Mouse (Mus musculus) forebrain, embryonic 13.5 days (tissue): ENCODE data around the gene 1810037I17Rik. TPM values are rescaled to one million over a fixed set of nuclear protein-coding genes. Genes with fewer than 3 reads are reported as not detected.

Experiments used
- ATAC-seq: fragments of 200-750 bp; cut with Nextera tagmentation; 2 replicates; pipeline ENCODE4 v1.8.0; 2017
- H3K27ac ChIP-seq: fragments of 300-500 bp; sonication (generic); 2 replicates; pipeline ENCODE4 v1.5.1; 2015; ENCODE audit warnings: inconsistent platforms, mild to moderate bottlenecking, moderate library complexity
- H3K27me3 ChIP-seq: fragments of 300-500 bp; sonication (generic); 2 replicates; pipeline ENCODE4 v1.6.1; 2015; ENCODE audit warnings: mild to moderate bottlenecking, inconsistent platforms
- H3K36me3 ChIP-seq: fragments of 300-500 bp; sonication (generic); 2 replicates; pipeline ENCODE4 v1.6.1; 2015; ENCODE audit warnings: mild to moderate bottlenecking, inconsistent platforms; ENCODE audit not compliant: poor library complexity, severe bottlenecking
- H3K4me1 ChIP-seq: fragments of 300-500 bp; sonication (generic); 2 replicates; pipeline ENCODE4 v1.6.1; 2015; ENCODE audit warnings: inconsistent platforms
- H3K4me2 ChIP-seq: fragments of 300-500 bp; sonication (generic); 2 replicates; pipeline ENCODE4 v1.6.1; 2015; ENCODE audit warnings: inconsistent platforms, mild to moderate bottlenecking, moderate library complexity
- H3K4me3 ChIP-seq: fragments of 300-500 bp; sonication (generic); 2 replicates; pipeline ENCODE4 v1.5.1; 2015; ENCODE audit warnings: mild to moderate bottlenecking, inconsistent platforms
- H3K9ac ChIP-seq: fragments of 300-500 bp; sonication (generic); 2 replicates; pipeline ENCODE4 v1.6.1; 2015; ENCODE audit warnings: mild to moderate bottlenecking, inconsistent platforms
- H3K9me3 ChIP-seq: fragments of 300-500 bp; sonication (generic); replicated peaks from 2 replicates; pipeline ENCODE4 v1.6.1; 2016; ENCODE audit warnings: inconsistent platforms
- WGBS: fragments of 180-500 bp; shearing (Covaris S2); methylation state at CpG from one replicate; pipeline ENCODE4 v1.1.7; 2015; 5-methylcytosine and 5-hydroxymethylcytosine counted together
- polyA plus RNA-seq: library from polyadenylated mRNA; unstranded; fragments of >200 nt; fragmentation: Nextera tagmentation; extraction: Ambion mirVana; gene quantifications from 2 replicates; pipeline ENCODE4 v1.2.1, GENCODE M21; 2015

The 1810037I17Rik gene
- 112 and 136 TPM in 2 replicates for polyA plus RNA-seq

GRCm38 (mm10) chr3:122924009-122924914 lies at the start of gene 1810037I17Rik:
1810037I17Rik (plus strand) TSS chr3:122924203.
- Histone ChIP-seq H3K4me3 (peak within 1 kb of the TSS; percentile 58), H3K9me3 (no peaks in the 10 kb centered on the region), H3K4me1 (peaks cover 18% of the 10 kb centered on the region), H3K9ac (peak within 1 kb of the TSS; percentile 73), H3K27me3 (no peaks in the 10 kb centered on the region), H3K36me3 (peaks cover 12% of the 10 kb centered on the region; the same call in 1 of the 2 replicates), H3K27ac (peak within 1 kb of the TSS; percentile 78), H3K4me2 (peak within 1 kb of the TSS; percentile 65)
- WGBS = under 1% methylated on average over 65 of the region's 68 CpGs
- ATAC-seq = peak; percentile 99

GRCm38 (mm10) chr3:122876870-122877269 lies 47.1 kb upstream of the 1810037I17Rik start:
- 90% methylated on average over 2 of the region's 2 CpGs for WGBS

DNA sequence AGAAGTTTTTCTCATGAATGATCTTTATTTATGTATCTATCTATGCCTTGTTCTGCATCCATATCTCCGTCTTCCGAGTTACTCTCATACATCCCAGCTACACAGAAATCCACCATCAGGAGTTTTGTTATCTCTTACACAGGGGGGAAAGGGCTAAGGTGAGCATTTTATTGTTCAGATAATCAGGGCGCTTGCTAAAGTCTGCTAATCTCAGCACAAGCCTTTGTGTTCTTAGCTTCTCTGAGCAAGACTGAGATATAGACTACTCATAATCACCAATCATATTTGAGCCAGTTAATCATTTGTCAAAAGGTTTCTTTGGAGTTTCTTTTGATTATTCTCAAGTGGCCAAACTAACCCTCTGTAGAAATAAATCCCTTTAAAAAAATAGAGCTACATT lies 46.5 kb upstream of the 1810037I17Rik start:
- Histone ChIP-seq H3K36me3 (no peaks in the 10 kb centered on the region), H3K4me2 (no peak overlapping the region), H3K9ac (no peak overlapping the region), H3K4me1 (no peaks in the 10 kb centered on the region), H3K27me3 (no peaks in the 10 kb centered on the region), H3K27ac (no peak overlapping the region), H3K4me3 (no peak overlapping the region), H3K9me3 (no peaks in the 10 kb centered on the region)
- 89% methylated on average over 3 of the region's 3 CpGs for WGBS
- no peak for ATAC-seq

More at GRCm38 (mm10) chr3:122876870-122877269, 47.1 kb upstream of the 1810037I17Rik start:
- no peaks in the 10 kb centered on the region for H3K9me3 ChIP-seq
- H3K4me3 ChIP-seq = no peak overlapping the region
- no peaks in the 10 kb centered on the region for H3K27me3 ChIP-seq
- H3K9ac ChIP-seq = no peak overlapping the region
- ATAC-seq = no peak
- H3K4me1 ChIP-seq = no peaks in the 10 kb centered on the region
- no peaks in the 10 kb centered on the region for H3K36me3 ChIP-seq
- H3K4me2 ChIP-seq = no peak overlapping the region
- no peak overlapping the region for H3K27ac ChIP-seq

DNA sequence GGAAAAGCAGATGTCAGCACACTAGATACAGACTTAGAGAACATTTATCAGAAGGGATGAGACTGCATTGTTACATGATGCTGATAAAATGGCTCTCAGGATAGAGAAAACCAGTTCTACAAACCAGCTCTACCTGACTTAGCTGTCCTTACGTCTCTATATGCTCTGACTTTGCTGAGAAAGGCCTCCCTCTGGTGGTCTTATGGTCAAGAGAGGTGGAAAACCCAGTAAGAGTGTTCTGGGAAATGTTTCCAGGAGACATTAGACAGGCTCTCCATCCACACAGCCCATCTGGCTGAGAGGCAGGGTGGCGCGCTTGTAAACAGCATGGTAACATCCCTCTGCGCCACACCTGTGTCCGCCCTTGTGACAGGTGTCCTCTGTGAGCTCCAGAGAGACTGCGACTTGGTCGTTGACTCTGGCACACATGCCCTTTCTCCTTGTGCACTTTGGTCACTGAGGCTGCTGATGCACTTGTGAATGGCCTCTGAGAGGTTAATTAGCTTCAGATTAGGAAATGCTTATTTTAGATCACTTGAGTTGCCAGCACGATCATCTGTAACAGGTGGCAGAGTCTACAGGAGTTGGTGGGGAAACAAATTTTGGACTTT lies 45.2 kb upstream of the 1810037I17Rik start:
- WGBS = 91% methylated on average over 8 of the region's 8 CpGs

GRCm38 (mm10) chr3:122887505-122888301 lies 36.3 kb upstream of the 1810037I17Rik start:
- Histone ChIP-seq H3K27ac (no peak overlapping the region), H3K4me2 (no peak overlapping the region), H3K9me3 (no peaks in the 10 kb centered on the region), H3K9ac (no peak overlapping the region), H3K4me1 (no peaks in the 10 kb centered on the region), H3K4me3 (no peak overlapping the region), H3K27me3 (no peaks in the 10 kb centered on the region), H3K36me3 (no peaks in the 10 kb centered on the region)
- 85% methylated on average over 4 of the region's 4 CpGs for WGBS
- ATAC-seq = no peak

More for the DNA sequence above, 45.2 kb upstream of the 1810037I17Rik start:
- no peaks in the 10 kb centered on the region for H3K9me3 ChIP-seq
- H3K4me1 ChIP-seq = no peaks in the 10 kb centered on the region
- no peak for ATAC-seq
- H3K4me2 ChIP-seq = no peak overlapping the region
- no peak overlapping the region for H3K4me3 ChIP-seq
- H3K27ac ChIP-seq = no peak overlapping the region
- no peak overlapping the region for H3K9ac ChIP-seq
- no peaks in the 10 kb centered on the region for H3K27me3 ChIP-seq
- H3K36me3 ChIP-seq = no peaks in the 10 kb centered on the region

GRCm38 (mm10) chr3:122888371-122888819 lies 35.6 kb upstream of the 1810037I17Rik start:
- Histone ChIP-seq H3K36me3 (no peaks in the 10 kb centered on the region), H3K27me3 (no peaks in the 10 kb centered on the region), H3K9me3 (no peaks in the 10 kb centered on the region), H3K4me2 (no peak overlapping the region), H3K9ac (no peak overlapping the region), H3K27ac (no peak overlapping the region), H3K4me3 (no peak overlapping the region), H3K4me1 (no peaks in the 10 kb centered on the region)
- 88% methylated on average over 5 of the region's 5 CpGs for WGBS
- ATAC-seq = no peak

GRCm38 (mm10) chr3:122894772-122895171 lies 29.2 kb upstream of the 1810037I17Rik start, which contains the start of gene Fabp2:
Fabp2 (plus strand) TSS chr3:122895072.
- WGBS = 95% methylated on average over 3 of the region's 3 CpGs
- Histone ChIP-seq H3K27me3 (no peaks in the 10 kb centered on the region), H3K4me2 (no peak within 1 kb of the TSS), H3K9me3 (no peaks in the 10 kb centered on the region), H3K4me1 (no peaks in the 10 kb centered on the region), H3K36me3 (no peaks in the 10 kb centered on the region), H3K27ac (no peak within 1 kb of the TSS), H3K9ac (no peak within 1 kb of the TSS), H3K4me3 (no peak within 1 kb of the TSS)
- no peak for ATAC-seq

GRCm38 (mm10) chr3:122895189-122895731 lies 28.7 kb upstream of the 1810037I17Rik start:
- Histone ChIP-seq H3K4me2 (no peak overlapping the region), H3K9me3 (no peaks in the 10 kb centered on the region), H3K4me1 (no peaks in the 10 kb centered on the region), H3K9ac (no peak overlapping the region), H3K27ac (no peak overlapping the region), H3K4me3 (no peak overlapping the region), H3K36me3 (no peaks in the 10 kb centered on the region), H3K27me3 (no peaks in the 10 kb centered on the region)
- 90% methylated on average over 11 of the region's 11 CpGs for WGBS
- ATAC-seq = no peak

- Histone ChIP-seq H3K4me1 (no peaks in the 10 kb centered on the region), H3K27me3 (no peaks in the 10 kb centered on the region), H3K36me3 (no peaks in the 10 kb centered on the region), H3K4me3 (no peak overlapping the region), H3K9me3 (no peaks in the 10 kb centered on the region), H3K4me2 (no peak overlapping the region), H3K9ac (no peak overlapping the region), H3K27ac (no peak overlapping the region)
- WGBS = 68% methylated on average over 6 of the region's 6 CpGs
- no peak for ATAC-seq
Measured at GRCm38 (mm10) chr3:122898254-122898653, 25.7 kb upstream of the 1810037I17Rik start.

DNA sequence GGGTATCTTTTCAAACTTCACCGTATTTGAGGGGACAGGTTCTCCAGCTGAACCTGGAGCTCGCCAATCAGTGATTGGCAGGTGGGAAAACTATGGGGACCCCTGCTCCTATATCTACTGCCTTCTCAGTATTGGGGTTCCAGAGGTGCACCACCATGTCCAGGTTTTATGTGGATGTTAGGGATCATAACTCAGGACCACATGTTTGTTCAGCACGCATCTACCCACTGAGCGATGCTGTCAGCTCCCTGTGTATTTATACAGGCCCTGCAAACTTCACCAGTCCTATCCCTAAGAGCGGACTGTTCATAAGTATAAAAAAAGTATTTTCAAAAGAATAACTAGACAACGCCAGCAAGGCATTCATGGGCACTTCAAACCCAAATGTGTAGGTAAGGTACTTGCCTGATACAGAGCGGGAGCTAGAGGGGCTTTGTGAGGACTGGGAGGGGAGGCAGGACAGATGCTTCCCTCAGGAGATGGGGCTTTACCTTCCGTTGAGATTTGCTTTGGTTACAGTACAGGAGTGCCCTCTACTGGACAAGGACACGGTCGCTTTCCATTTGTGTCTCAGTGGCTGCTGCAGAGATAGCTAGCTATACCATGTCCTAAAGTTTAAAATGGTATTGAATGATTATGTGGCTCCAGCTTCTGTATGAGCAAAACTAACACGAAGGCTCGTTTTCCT lies 20.1 kb upstream of the 1810037I17Rik start:
- H3K27ac ChIP-seq = no peak overlapping the region
- no peaks in the 10 kb centered on the region for H3K4me1 ChIP-seq
- H3K36me3 ChIP-seq = no peaks in the 10 kb centered on the region
- H3K9ac ChIP-seq = no peak overlapping the region
- H3K27me3 ChIP-seq = no peaks in the 10 kb centered on the region
- H3K4me2 ChIP-seq = no peak overlapping the region
- H3K4me3 ChIP-seq = no peak overlapping the region
- peak; percentile 87 for ATAC-seq
- 45% methylated on average over 12 of the region's 12 CpGs for WGBS
- no peaks in the 10 kb centered on the region for H3K9me3 ChIP-seq

GRCm38 (mm10) chr3:122907841-122908240 lies 16.2 kb upstream of the 1810037I17Rik start:
- no peaks in the 10 kb centered on the region for H3K36me3 ChIP-seq
- no peaks in the 10 kb centered on the region for H3K4me1 ChIP-seq
- H3K27me3 ChIP-seq = no peaks in the 10 kb centered on the region
- 88% methylated on average over 2 of the region's 2 CpGs for WGBS
- H3K9ac ChIP-seq = no peak overlapping the region
- H3K9me3 ChIP-seq = no peaks in the 10 kb centered on the region
- no peak overlapping the region for H3K4me3 ChIP-seq
- H3K27ac ChIP-seq = no peak overlapping the region
- no peak for ATAC-seq
- no peak overlapping the region for H3K4me2 ChIP-seq
